Mouse (Mus musculus) megakaryocyte, embryonic 14.5 days (primary cell): ENCODE results near the gene Elovl6.

ENCODE experiments used
- FLI1 ChIP-seq: IDR thresholded peaks from 2 replicates; pipeline ENCODE4 v1.6.1; 2012; ENCODE audit warnings: low read length, inconsistent platforms, mixed read lengths
- GATA1 ChIP-seq: IDR thresholded peaks from 3 replicates; pipeline ENCODE4 v1.6.1; 2012; ENCODE audit warnings: mixed read lengths, low read length, inconsistent platforms, borderline replicate concordance

DNA sequence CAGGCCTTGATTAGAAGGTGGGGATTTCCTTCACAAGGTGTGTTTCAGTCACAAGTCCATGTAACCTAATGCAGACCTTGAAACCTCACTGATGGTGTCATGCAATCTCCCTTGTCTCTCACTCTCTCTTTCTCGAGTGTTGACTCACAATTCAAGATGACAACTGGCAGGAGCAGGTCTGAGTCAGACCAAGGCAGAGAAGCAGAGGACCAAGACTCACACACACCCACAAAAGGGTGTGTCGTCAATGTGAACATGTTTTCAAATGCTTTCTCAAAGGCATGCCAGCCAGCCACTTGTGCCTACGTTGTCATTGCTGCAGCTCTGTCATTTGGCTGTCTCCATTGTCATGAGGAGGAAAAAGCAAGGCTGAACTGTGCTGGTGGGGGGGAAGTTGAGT, 56.6 kb downstream of the Elovl6 start:
- TF ChIP-seq GATA1, result no peak
- TF ChIP-seq FLI1, result no peak
